Mouse (Mus musculus) midbrain, embryonic 11.5 days (tissue): ENCODE data around the gene Cdh23. TPM values are rescaled to one million over a fixed set of nuclear protein-coding genes. Genes with fewer than 3 reads are reported as not detected.
"Not testable (repeated sequence)": the region's sequence is repeated elsewhere in the genome, so short reads cannot be mapped to it uniquely, and the experiment has no call there.

Experiments used
- ATAC-seq: fragments of 200-750 bp; cut with Nextera tagmentation; 2 replicates; pipeline ENCODE4 v1.8.0; 2017; ENCODE audit warnings: moderate TSS enrichment, moderate library complexity; ENCODE audit not compliant: low FRiP score
- DNase-seq: peaks from one replicate; pipeline ENCODE4 v3.0.0; 2015; ENCODE audit warnings: low spot score; ENCODE audit errors: missing footprints
- H3K27ac ChIP-seq: fragments of 300-500 bp; sonication (generic); 2 replicates; pipeline ENCODE4 v1.5.1; 2014; ENCODE audit warnings: low read depth, low read length
- H3K27me3 ChIP-seq: fragments of 300-500 bp; sonication (generic); 2 replicates; pipeline ENCODE4 v1.6.1; 2014; ENCODE audit warnings: mild to moderate bottlenecking, low read length, moderate library complexity, mixed read lengths; ENCODE audit not compliant: control insufficient read depth, insufficient read depth
- H3K36me3 ChIP-seq: fragments of 300-500 bp; sonication (generic); 2 replicates; pipeline ENCODE4 v1.6.1; 2014; ENCODE audit warnings: mild to moderate bottlenecking, low read length, moderate library complexity, mixed read lengths; ENCODE audit not compliant: control insufficient read depth, insufficient read depth
- H3K4me1 ChIP-seq: fragments of 300-500 bp; sonication (generic); 2 replicates; pipeline ENCODE4 v1.6.1; 2014; ENCODE audit warnings: low read length; ENCODE audit not compliant: control insufficient read depth, insufficient read depth
- H3K4me2 ChIP-seq: fragments of 300-500 bp; sonication (generic); 2 replicates; pipeline ENCODE4 v1.6.1; 2014; ENCODE audit warnings: mild to moderate bottlenecking, moderate library complexity
- H3K4me3 ChIP-seq: fragments of 300-500 bp; sonication (generic); 2 replicates; pipeline ENCODE4 v1.5.1; 2014; ENCODE audit warnings: low read depth, low read length
- H3K9ac ChIP-seq: fragments of 300-500 bp; sonication (generic); 2 replicates; pipeline ENCODE4 v1.6.1; 2014; ENCODE audit warnings: low read length
- H3K9me3 ChIP-seq: fragments of 300-500 bp; sonication (generic); 2 replicates; pipeline ENCODE4 v1.6.1; 2016; ENCODE audit warnings: low read length; ENCODE audit not compliant: control insufficient read depth
- whole genome bisulfite sequencing: fragments of 180-500 bp; shearing (Covaris S2); extraction: QIAGEN DNeasy Blood & Tissue Kit; methylation state at CpG from one replicate; pipeline ENCODE4 v1.1.7; 2014; 5-methylcytosine and 5-hydroxymethylcytosine counted together
- polyA plus RNA-seq: library from polyadenylated mRNA; unstranded; fragments of >200 nt; fragmentation: Nextera tagmentation; extraction: Ambion mirVana; gene quantifications from 2 replicates; pipeline ENCODE4 v1.2.1, GENCODE M21; 2014

The Cdh23 gene
- polyA plus RNA-seq = 0.61 and 0.71 TPM in 2 replicates

DNA sequence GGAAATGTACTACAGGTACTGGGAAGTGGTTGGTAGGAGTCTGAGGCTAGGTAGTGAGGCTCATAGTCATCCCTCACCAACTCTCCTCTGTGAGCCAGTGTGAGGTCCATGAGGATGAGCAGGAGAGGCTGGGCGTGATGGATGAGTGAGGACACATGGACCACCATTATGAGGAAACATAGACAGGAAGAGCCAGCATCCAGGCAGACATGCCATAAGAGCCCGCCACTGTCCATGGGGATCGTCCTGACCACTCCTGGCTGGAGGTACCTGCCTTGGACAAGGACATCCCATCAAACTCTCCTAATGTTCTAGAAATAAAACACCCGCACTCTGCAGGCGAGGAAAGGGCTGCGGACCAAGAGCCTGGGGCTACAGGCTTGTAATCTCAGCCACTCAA, at the start of gene Cdh23:
Gene Cdh23 (minus strand): TSS at position 101 of the 400 bp plus-strand sequence.
- Histone ChIP-seq H3K9me3 (no peaks in the 10 kb centered on the region), H3K27ac (no peak within 1 kb of the TSS), H3K4me1 (no peaks in the 10 kb centered on the region), H3K36me3 (no peaks in the 10 kb centered on the region), H3K9ac (no peak within 1 kb of the TSS), H3K4me2 (no peak within 1 kb of the TSS), H3K4me3 (no peak within 1 kb of the TSS), H3K27me3 (no peaks in the 10 kb centered on the region)
- DNase-seq (no peak), ATAC-seq (no peak)
- 93% methylated on average over 6 of the region's 6 CpGs for WGBS

DNA sequence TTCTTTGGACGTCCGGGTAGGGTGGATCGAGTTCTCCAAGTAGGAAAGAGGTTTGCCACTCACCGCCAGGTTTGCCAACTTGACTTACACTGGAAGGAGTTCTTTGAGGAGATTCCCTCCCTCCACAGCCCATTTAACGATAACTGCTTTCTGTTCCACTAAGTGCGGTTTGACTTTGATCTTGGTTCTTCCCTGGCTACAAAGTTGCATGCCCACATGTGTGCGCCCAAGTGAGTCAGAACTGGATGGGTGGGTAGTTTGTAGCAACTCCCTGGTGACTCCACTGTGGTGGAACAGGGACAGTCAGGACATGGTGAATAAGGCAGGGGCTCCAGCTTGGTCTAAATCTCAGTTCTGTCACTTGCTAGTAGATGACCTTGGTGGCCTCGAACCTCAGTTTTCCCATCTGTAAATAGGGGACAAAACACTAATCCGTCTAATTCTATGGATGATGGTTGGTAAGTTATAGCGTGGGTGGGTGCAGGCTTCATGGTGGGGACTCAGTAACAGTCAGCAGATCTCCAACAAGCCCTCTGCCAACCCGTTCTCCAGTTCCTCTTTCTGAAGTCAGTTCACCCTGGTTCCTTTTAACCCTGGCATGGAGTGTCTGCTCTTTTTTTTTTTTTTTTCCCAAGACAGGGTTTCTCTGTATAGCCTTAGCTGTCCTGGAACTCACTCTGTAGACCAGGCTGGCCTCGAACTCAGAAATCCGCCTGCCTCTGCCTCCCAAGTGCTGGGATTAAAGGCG, 48.4 kb upstream of the Cdh23 start:
- 92% methylated on average over 13 of the region's 14 CpGs for WGBS
- DNase-seq (no peak), ATAC-seq (no peak)
- Histone ChIP-seq H3K9me3 (no peaks in the 10 kb centered on the region), H3K36me3 (no peaks in the 10 kb centered on the region), H3K4me2 (no peak overlapping the region), H3K4me1 (no peaks in the 10 kb centered on the region), H3K27ac (no peak overlapping the region), H3K27me3 (no peaks in the 10 kb centered on the region), H3K9ac (no peak overlapping the region), H3K4me3 (no peak overlapping the region)

DNA sequence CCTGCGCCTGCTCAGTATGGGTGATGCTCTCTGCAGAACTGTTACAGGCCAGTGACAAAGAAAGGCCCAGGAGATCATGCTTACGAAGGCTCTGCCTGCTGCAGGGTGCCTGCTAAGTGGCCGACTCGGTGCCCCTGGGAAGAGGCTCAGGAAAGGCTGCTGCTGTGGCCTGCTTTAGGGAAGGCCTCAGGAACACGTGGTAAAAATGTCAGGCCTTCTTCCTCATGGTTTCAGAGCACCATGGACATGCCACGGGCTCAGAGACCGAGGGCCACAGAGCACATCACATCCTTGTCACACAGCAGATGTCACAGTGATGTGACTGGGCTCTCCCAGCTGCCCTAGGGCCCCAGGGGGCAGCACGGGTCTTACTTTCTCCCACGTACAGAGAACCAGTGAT, 47.4 kb upstream of the Cdh23 start:
- no peak overlapping the region for H3K9ac ChIP-seq
- no peaks in the 10 kb centered on the region for H3K9me3 ChIP-seq
- H3K4me1 ChIP-seq = no peaks in the 10 kb centered on the region
- no peaks in the 10 kb centered on the region for H3K36me3 ChIP-seq
- DNase-seq (no peak), ATAC-seq (no peak)
- no peak overlapping the region for H3K4me2 ChIP-seq
- 68% methylated on average over 9 of the region's 9 CpGs for WGBS
- no peak overlapping the region for H3K27ac ChIP-seq
- H3K27me3 ChIP-seq = no peaks in the 10 kb centered on the region
- no peak overlapping the region for H3K4me3 ChIP-seq

DNA sequence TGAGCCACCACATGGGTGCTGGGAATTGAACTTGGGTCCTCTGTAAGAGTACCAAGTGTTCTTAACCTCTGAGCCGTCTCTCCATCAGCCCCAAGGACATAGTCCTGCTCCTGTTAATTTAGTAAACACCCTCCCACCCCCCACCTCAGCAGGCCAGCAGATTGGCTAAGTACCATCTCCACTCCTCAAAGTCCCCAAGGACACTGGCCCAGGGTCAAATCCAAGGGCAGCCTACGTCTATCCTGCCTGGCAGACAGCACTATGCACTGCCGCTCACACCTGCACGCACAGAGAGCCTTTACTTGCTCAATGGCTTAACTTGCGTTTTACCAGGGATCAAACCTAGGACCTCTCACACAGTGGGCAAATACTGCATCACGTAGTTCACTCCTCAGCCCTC, 46.7 kb upstream of the Cdh23 start:
- Histone ChIP-seq H3K27ac (no peak overlapping the region), H3K4me1 (no peaks in the 10 kb centered on the region), H3K9me3 (no peaks in the 10 kb centered on the region), H3K9ac (no peak overlapping the region), H3K27me3 (no peaks in the 10 kb centered on the region), H3K4me2 (no peak overlapping the region), H3K36me3 (no peaks in the 10 kb centered on the region), H3K4me3 (no peak overlapping the region)
- 80% methylated on average over 6 of the region's 6 CpGs for WGBS
- ATAC-seq (no peak), DNase-seq (no peak)

DNA sequence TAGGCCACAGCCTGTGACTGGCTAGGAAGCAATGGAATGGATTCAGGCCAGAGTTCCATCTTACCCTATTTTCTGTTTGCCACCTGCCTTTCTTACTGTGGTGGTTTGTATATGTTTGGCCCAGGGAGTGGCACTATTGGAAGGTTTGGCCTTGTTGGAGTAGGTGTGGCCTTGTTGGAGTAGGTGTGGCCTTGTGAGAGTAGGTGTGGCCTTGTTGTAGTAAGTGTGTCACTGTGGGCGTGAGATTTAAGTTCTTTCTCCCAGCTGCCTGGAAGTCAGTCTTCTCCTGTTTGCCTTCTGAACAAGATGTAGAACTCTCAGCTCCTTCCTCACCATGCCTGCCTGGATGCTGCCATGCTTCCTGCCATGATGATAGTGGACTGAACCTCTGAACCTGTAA, 46.0 kb upstream of the Cdh23 start:
- DNase-seq, H3K27me3 ChIP-seq, H3K4me2 ChIP-seq, H3K4me3 ChIP-seq, H3K9me3 ChIP-seq, H3K27ac ChIP-seq, H3K36me3 ChIP-seq, H3K9ac ChIP-seq, H3K4me1 ChIP-seq, ATAC-seq: not testable (repeated sequence)
- WGBS = 70% methylated on average over 1 of the region's 1 CpGs

DNA sequence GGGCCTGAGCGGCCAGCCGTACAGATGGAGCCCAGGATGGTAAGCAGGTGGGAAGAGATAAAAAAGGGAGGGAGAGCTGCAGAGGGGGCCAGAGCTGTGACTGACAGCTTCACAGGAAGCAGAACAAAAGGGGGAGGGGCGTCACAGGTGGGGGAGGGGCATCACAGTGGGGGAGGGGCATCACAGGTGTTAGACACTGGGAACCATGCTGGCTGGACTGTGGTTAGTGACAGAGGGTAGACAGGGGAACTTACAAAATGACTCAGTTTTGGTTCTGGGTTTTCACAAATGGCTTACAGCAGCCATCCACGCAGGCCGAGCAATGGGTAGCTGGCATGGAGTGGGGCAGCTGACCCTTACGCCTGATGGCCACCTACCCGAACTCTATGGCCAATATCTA, 45.1 kb upstream of the Cdh23 start:
- Histone ChIP-seq H3K4me1 (no peaks in the 10 kb centered on the region), H3K4me2 (no peak overlapping the region), H3K9me3 (no peaks in the 10 kb centered on the region), H3K27ac (no peak overlapping the region), H3K9ac (no peak overlapping the region), H3K4me3 (no peak overlapping the region), H3K27me3 (no peaks in the 10 kb centered on the region), H3K36me3 (no peaks in the 10 kb centered on the region)
- WGBS = 78% methylated on average over 7 of the region's 7 CpGs
- DNase-seq (no peak), ATAC-seq (no peak)

DNA sequence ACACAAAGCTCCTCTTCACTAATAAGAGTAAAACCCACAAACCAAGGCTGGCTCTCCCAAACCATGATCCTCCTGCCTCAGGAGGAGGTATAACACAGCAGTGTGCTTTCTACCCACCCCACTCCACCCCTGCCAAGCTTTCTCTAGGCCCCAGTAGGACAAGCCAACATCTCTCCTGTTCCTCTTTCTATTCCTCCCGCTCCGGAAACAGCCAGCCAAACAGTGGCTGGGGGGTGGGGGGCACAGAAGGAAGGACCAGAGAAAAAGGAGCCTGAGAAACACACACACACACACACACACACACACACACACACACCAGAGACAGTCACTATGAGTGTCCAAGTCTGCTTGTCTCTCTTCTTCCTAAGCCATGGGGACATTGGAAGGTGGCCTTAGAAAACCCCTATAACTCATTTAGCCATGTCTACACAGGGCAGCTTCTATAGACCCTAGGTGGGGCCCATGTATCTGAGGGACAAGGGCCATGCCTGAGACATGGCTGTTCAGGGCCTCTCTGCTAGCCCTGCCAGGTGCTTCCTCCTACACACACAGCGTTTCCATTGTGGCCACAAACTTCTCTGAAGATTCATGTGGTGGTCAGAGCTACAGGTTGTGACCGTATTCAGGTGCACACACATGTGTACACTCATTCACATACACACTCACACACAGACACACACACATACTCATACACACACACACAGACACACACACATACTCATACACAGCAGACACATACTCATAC, 43.5 kb upstream of the Cdh23 start:
- Histone ChIP-seq H3K9me3 (no peaks in the 10 kb centered on the region), H3K4me2 (no peak overlapping the region), H3K27ac (no peak overlapping the region), H3K9ac (no peak overlapping the region), H3K4me1 (no peaks in the 10 kb centered on the region), H3K36me3 (no peaks in the 10 kb centered on the region), H3K27me3 (no peaks in the 10 kb centered on the region), H3K4me3 (no peak overlapping the region)
- 92% methylated on average over 4 of the region's 4 CpGs for WGBS
- DNase-seq (no peak), ATAC-seq (no peak)

DNA sequence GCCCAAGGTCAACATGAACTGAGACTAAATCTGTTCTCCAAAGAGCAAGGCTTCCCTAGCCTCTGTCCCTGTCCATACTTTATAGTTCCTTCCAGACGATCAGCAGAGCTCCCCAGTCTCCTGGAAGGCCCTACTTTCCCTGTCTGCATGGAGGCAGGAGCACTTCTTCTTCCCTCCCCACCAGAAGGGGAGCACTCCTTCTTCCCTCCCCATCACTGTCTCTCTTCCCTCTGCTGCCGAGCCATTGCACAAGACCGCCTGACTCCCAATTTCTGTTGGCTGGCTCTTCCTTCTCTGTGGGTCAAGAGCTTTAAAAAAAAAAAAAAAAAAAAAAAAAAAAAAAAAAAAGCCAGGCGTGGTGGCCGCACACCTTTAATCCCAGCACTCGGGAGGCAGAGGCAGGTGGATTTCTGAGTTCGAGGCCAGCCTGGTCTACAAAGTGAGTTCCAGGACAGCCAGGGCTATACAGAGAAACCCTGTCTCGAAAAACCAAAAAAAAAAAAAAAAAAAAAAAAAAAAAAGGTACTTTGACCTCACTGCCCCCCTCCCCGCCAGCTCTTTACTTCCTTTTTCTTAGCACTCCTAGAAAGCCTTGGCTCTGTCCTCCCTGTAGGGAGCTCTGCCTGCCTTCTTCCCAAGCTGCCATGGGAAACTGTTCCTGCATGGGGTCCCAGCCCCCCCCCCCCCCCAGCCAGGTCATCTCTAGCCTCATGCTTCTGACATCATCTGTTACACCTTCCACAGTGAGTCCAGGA, 41.8 kb upstream of the Cdh23 start:
- Histone ChIP-seq H3K27ac (no peak overlapping the region), H3K4me1 (no peaks in the 10 kb centered on the region), H3K9ac (no peak overlapping the region), H3K9me3 (no peaks in the 10 kb centered on the region), H3K4me2 (no peak overlapping the region), H3K27me3 (peaks cover 5% of the 10 kb centered on the region; the same call in 1 of the 2 replicates), H3K36me3 (no peaks in the 10 kb centered on the region), H3K4me3 (no peak overlapping the region)
- ATAC-seq = no peak
- DNase-seq = no peak
- WGBS = 85% methylated on average over 7 of the region's 9 CpGs
